Mouse (Mus musculus): ENCODE results near the gene Gm10959. TPM values are rescaled to one million over a fixed set of nuclear protein-coding genes. Genes with fewer than 3 reads are reported as not detected.

The Gm10959 gene
- polyA plus RNA-seq, 1 experiment from 2014 or later, result not detected

GRCm38 (mm10) chr3:122878705-122879315 lies 40.4 kb downstream of the Gm10959 start:
- H3K4me1 ChIP-seq, result peaks cover 7% of the 10 kb centered on the region; the same call in 1 of the 2 replicates
- no peak for DNase-seq (ENCODE audit: low spot score)
- no peaks in the 10 kb centered on the region for H3K36me3 ChIP-seq (replicated peaks)
- no peak overlapping the region for H3K27ac ChIP-seq (replicated peaks)
- no peaks in the 10 kb centered on the region for H3K27me3 ChIP-seq (replicated peaks; ENCODE audit: low read depth, poor library complexity, severe bottlenecking)
- H3K9me3 ChIP-seq, result no peaks in the 10 kb centered on the region
- WGBS, result 83% methylated on average over 8 of the region's 8 CpGs
- H3K4me3 ChIP-seq, result no peak overlapping the region

- H3K4me1 ChIP-seq, result peaks cover 7% of the 10 kb centered on the region; the same call in 1 of the 2 replicates
- WGBS, result 95% methylated on average over 3 of the region's 3 CpGs
- no peaks in the 10 kb centered on the region for H3K36me3 ChIP-seq (replicated peaks)
- H3K27ac ChIP-seq (replicated peaks), result no peak overlapping the region
- H3K27me3 ChIP-seq (replicated peaks; ENCODE audit: low read depth, poor library complexity, severe bottlenecking), result no peaks in the 10 kb centered on the region
- H3K9me3 ChIP-seq, result no peaks in the 10 kb centered on the region
- DNase-seq (ENCODE audit: low spot score), result no peak
- no peak overlapping the region for H3K4me3 ChIP-seq
Observed at GRCm38 (mm10) chr3:122877543-122877942, 41.6 kb downstream of the Gm10959 start.

- Histone ChIP-seq H3K27me3 (replicated peaks; ENCODE audit: low read depth, poor library complexity, severe bottlenecking) (no peaks in the 10 kb centered on the region), H3K36me3 (replicated peaks) (no peaks in the 10 kb centered on the region), H3K4me3 (no peak overlapping the region), H3K4me1 (peaks cover 7% of the 10 kb centered on the region; the same call in 1 of the 2 replicates), H3K9me3 (no peaks in the 10 kb centered on the region), H3K27ac (replicated peaks) (no peak overlapping the region)
- 87% methylated on average over 2 of the region's 2 CpGs for WGBS
- no peak for DNase-seq (ENCODE audit: low spot score)
Observed at GRCm38 (mm10) chr3:122876870-122877269, 42.3 kb downstream of the Gm10959 start.

- 81% methylated on average over 1 of the region's 1 CpGs for WGBS
- H3K4me1 ChIP-seq, result no peaks in the 10 kb centered on the region
- H3K27me3 ChIP-seq (replicated peaks; ENCODE audit: low read depth, poor library complexity, severe bottlenecking), result no peaks in the 10 kb centered on the region
- no peaks in the 10 kb centered on the region for H3K36me3 ChIP-seq (replicated peaks)
- no peaks in the 10 kb centered on the region for H3K9me3 ChIP-seq
- H3K4me3 ChIP-seq, result no peak overlapping the region
- no peak overlapping the region for H3K27ac ChIP-seq (replicated peaks)
- DNase-seq (ENCODE audit: low spot score), result no peak
Observed at GRCm38 (mm10) chr3:122871596-122871995, 47.6 kb downstream of the Gm10959 start.

GRCm38 (mm10) chr3:122868270-122868669 lies 50.9 kb downstream of the Gm10959 start:
- Histone ChIP-seq H3K4me3 (no peak overlapping the region), H3K27ac (replicated peaks) (no peak overlapping the region), H3K27me3 (replicated peaks; ENCODE audit: low read depth, poor library complexity, severe bottlenecking) (no peaks in the 10 kb centered on the region), H3K9me3 (no peaks in the 10 kb centered on the region), H3K36me3 (replicated peaks) (no peaks in the 10 kb centered on the region), H3K4me1 (no peaks in the 10 kb centered on the region)
- 97% methylated on average over 1 of the region's 1 CpGs for WGBS
- DNase-seq (ENCODE audit: low spot score), result no peak

GRCm38 (mm10) chr3:122865092-122865491 lies 54.1 kb downstream of the Gm10959 start:
- Histone ChIP-seq H3K9me3 (no peaks in the 10 kb centered on the region), H3K36me3 (replicated peaks) (no peaks in the 10 kb centered on the region), H3K27me3 (replicated peaks; ENCODE audit: low read depth, poor library complexity, severe bottlenecking) (no peaks in the 10 kb centered on the region), H3K4me1 (no peaks in the 10 kb centered on the region), H3K4me3 (no peak overlapping the region), H3K27ac (replicated peaks) (no peak overlapping the region)
- WGBS, result 88% methylated on average over 4 of the region's 4 CpGs
- DNase-seq (ENCODE audit: low spot score), result no peak

Other genes with a start within 250 kb of the Gm10959 start
- 3.2 and 3.8 TPM in 2 replicates for gene Pde5a, start 190.4 kb downstream of the Gm10959 start, polyA plus RNA-seq (2016; fragmentation: Nextera tagmentation; extraction: Ambion mirVana)
- gene Fabp2, start 24.3 kb downstream of the Gm10959 start, polyA plus RNA-seq (2016; fragmentation: Nextera tagmentation; extraction: Ambion mirVana), result not detected in 2 replicates
- 73.8 and 78.3 TPM in 2 replicates for gene 1810037I17Rik, start 4.8 kb upstream of the Gm10959 start, polyA plus RNA-seq (2016; fragmentation: Nextera tagmentation; extraction: Ambion mirVana)
- gene Usp53, start 65.2 kb upstream of the Gm10959 start, polyA plus RNA-seq (2016; fragmentation: Nextera tagmentation; extraction: Ambion mirVana), result 5.9 and 7.5 TPM in 2 replicates
- not detected in 2 replicates for gene Myoz2, start 115.7 kb upstream of the Gm10959 start, polyA plus RNA-seq (2016; fragmentation: Nextera tagmentation; extraction: Ambion mirVana)